Mouse (Mus musculus) stomach, embryonic 14.5 days (tissue): ENCODE results near the gene Cxcr6. TPM values are rescaled to one million over a fixed set of nuclear protein-coding genes. Genes with fewer than 3 reads are reported as not detected.
"Not testable (repeated sequence)": the region's sequence is repeated elsewhere in the genome, so short reads cannot be mapped to it uniquely, and the experiment has no call there.

ENCODE experiments used
- ATAC-seq: fragments of 200-750 bp; cut with Nextera tagmentation; 2 replicates; pipeline ENCODE4 v1.8.0; 2017; ENCODE audit warnings: low read depth, moderate TSS enrichment; ENCODE audit not compliant: insufficient number of reproducible peaks, insufficient read depth, low FRiP score
- H3K27ac ChIP-seq: fragments of 300-500 bp; sonication (generic); 2 replicates; pipeline ENCODE4 v1.5.1; 2014; ENCODE audit warnings: mild to moderate bottlenecking, low read length, moderate library complexity, mixed read lengths
- H3K27me3 ChIP-seq: fragments of 300-500 bp; sonication (generic); 2 replicates; pipeline ENCODE4 v1.6.1; 2014; ENCODE audit warnings: low read length, control low read depth, mixed read lengths; ENCODE audit not compliant: control insufficient read depth, insufficient read depth
- H3K36me3 ChIP-seq: fragments of 300-500 bp; sonication (generic); 2 replicates; pipeline ENCODE4 v1.6.1; 2014; ENCODE audit warnings: mild to moderate bottlenecking, control low read depth, low read length, moderate library complexity, mixed read lengths; ENCODE audit not compliant: control insufficient read depth, insufficient read depth
- H3K4me1 ChIP-seq: fragments of 300-500 bp; sonication (generic); 2 replicates; pipeline ENCODE4 v1.6.1; 2014; ENCODE audit warnings: low read length, control low read depth, mixed read lengths; ENCODE audit not compliant: control insufficient read depth, insufficient read depth
- H3K4me2 ChIP-seq: fragments of 300-500 bp; sonication (generic); replicated peaks from 2 replicates; pipeline ENCODE4 v1.6.1; 2014; ENCODE audit warnings: low read depth, low read length, control low read depth
- H3K4me3 ChIP-seq: fragments of 300-500 bp; sonication (generic); 2 replicates; pipeline ENCODE4 v1.5.1; 2014; ENCODE audit warnings: low read depth, low read length, control low read depth
- H3K9ac ChIP-seq: fragments of 300-500 bp; sonication (generic); replicated peaks from 2 replicates; pipeline ENCODE4 v1.6.1; 2014; ENCODE audit warnings: low read depth, mild to moderate bottlenecking, control low read depth, low read length, moderate library complexity, mixed read lengths
- H3K9me3 ChIP-seq: fragments of 300-500 bp; sonication (generic); 2 replicates; pipeline ENCODE4 v1.6.1; 2016; ENCODE audit warnings: low read depth, low read length, control low read depth; ENCODE audit not compliant: control insufficient read depth
- WGBS: fragments of 180-500 bp; shearing (Covaris S2); extraction: QIAGEN DNeasy Blood & Tissue Kit; methylation state at CpG from one replicate; pipeline ENCODE4 v1.1.7; 2014; 5-methylcytosine and 5-hydroxymethylcytosine counted together
- polyA plus RNA-seq: library from polyadenylated mRNA; unstranded; fragments of >200 nt; fragmentation: Nextera tagmentation; extraction: Ambion mirVana; gene quantifications from 2 replicates; pipeline ENCODE4 v1.2.1, GENCODE M21; 2014

Gene Cxcr6
- polyA plus RNA-seq, 1 experiment from 2014 or later = 0.97 TPM

DNA sequence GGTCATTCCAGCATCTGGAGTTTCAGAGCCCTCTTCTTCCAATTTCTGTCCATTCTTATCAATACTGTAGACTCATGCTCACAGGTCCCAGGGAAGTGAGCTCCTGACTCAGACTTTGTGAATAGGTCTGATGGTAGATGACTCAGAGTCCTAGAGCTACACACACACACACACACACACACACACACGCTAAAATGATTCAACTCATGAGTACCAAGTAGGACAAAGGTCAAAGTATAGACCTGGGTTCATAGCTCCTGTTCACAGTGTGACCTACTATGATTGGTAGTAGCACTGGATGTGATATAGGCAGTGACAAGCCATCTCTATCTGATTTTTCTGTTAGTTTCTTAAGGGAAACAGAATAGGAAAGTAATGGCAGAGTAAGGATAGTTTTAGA is 37.8 kb upstream of the Cxcr6 start:
- WGBS = 81% methylated on average over 1 of the region's 1 CpGs
- Histone ChIP-seq H3K9me3 (no peaks in the 10 kb centered on the region), H3K9ac (no peak overlapping the region), H3K4me3 (no peak overlapping the region), H3K27me3 (no peaks in the 10 kb centered on the region), H3K4me1 (no peaks in the 10 kb centered on the region), H3K27ac (no peak overlapping the region), H3K36me3 (no peaks in the 10 kb centered on the region), H3K4me2 (no peak overlapping the region)
- no peak for ATAC-seq

DNA sequence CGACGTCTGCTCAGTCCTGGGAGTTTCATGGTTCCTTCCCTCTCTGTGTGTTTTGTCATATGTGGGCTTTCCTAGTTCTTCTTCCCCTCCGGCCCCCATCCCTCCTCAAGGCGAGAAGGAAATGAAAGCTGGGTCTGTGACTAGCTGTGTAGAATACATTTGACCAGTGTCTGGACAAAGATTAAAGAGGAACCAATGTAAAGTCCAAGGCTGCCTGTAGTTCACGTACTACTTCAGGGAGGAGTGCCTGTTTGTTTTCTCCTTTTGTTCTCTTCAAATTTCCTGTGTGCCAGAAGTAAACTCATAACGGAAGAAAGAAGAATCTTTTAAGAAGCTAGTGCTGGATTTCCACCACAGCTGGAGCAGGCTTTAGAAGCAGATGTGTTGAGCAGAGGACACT is 36.7 kb upstream of the Cxcr6 start:
- Histone ChIP-seq H3K4me1 (no peaks in the 10 kb centered on the region), H3K27ac (no peak overlapping the region), H3K36me3 (no peaks in the 10 kb centered on the region), H3K9me3 (no peaks in the 10 kb centered on the region), H3K9ac (no peak overlapping the region), H3K4me3 (no peak overlapping the region), H3K27me3 (no peaks in the 10 kb centered on the region), H3K4me2 (no peak overlapping the region)
- no peak for ATAC-seq
- 45% methylated on average over 6 of the region's 6 CpGs for WGBS

DNA sequence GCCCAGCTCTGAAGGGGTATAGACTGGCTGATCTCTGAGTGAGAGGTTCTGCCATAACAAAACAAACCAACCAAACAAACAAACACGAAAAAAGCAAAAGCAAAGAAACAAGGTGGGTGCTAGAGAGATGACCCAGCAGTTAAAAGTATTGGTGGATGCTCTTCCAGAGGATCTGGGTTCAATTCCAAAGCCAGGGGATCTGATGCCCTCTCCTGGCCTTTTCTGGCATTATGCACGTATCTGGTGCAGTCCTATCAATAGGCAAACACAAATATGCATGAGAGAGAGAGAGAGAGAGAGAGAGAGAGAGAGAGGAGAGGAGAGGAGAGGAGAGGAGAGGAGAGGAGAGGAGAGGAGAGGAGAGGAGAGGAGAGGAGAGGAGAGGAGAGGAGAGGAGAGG is 33.0 kb upstream of the Cxcr6 start:
- not testable (repeated sequence) for H3K36me3 ChIP-seq, H3K9ac ChIP-seq, H3K27me3 ChIP-seq, H3K9me3 ChIP-seq, H3K4me1 ChIP-seq, ATAC-seq, H3K27ac ChIP-seq, H3K4me3 ChIP-seq, H3K4me2 ChIP-seq
- WGBS = 40% methylated on average over 2 of the region's 2 CpGs

DNA sequence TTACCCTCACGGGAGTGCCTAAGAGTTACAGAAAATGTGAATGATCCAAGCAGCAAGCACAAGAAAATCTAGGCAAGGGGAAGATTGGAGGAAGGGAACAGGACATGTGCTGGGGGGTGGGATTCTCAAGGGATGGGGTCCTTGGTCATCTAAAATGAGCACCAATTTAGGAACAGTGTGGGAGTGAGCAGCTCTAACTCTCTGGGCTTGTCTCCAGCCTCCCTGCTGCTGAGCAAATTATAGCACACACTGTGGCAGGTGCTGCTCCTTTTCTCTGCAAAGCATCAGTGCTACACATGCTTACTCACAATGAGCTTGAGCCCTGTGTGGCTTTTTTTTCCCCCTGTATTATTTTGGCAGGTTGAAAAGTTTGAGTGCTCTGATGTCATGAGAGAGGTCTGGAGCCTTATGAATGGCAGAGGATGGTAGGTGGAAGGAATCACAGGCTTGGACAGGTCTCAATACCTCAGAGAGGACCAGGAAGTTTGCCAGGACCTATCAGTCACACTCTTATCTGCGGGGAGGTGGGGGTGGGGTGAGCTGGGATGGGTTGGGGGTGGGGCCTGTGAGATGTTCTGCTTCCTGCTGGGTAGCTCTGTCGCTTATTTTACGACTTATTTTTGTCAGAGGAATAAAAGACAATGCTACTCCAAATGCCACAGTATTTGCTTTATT is 17.3 kb upstream of the Cxcr6 start:
- Histone ChIP-seq H3K9ac (no peak overlapping the region), H3K9me3 (peaks cover 2% of the 10 kb centered on the region; the same call in 1 of the 2 replicates), H3K36me3 (peaks cover 14% of the 10 kb centered on the region), H3K27me3 (no peaks in the 10 kb centered on the region), H3K4me3 (no peak overlapping the region), H3K27ac (no peak overlapping the region), H3K4me1 (no peaks in the 10 kb centered on the region), H3K4me2 (no peak overlapping the region)
- WGBS = 70% methylated on average over 4 of the region's 4 CpGs
- no peak for ATAC-seq

DNA sequence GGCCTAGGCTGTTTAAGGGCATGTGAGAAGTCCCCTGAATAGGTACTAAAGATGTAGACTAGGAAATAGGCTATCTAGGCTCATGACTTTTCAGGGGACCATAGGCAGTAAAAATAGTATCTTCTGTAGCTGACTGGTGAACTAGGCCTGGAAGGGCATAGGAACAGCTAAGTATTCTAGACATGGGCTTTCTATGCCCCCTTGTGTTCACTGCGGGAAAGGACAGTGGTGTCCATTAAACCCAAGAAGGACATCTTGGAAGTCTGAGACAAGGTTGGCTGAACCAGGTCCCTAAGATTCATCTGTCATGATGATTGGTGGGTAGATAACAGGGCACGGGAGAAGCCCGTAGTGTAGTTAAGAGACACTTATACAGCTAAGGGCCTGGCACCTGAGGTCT is 10.1 kb upstream of the Cxcr6 start:
- WGBS = 42% methylated on average over 3 of the region's 3 CpGs
- Histone ChIP-seq H3K27me3 (no peaks in the 10 kb centered on the region), H3K9ac (no peak overlapping the region), H3K4me1 (no peaks in the 10 kb centered on the region), H3K27ac (no peak overlapping the region), H3K4me3 (no peak overlapping the region), H3K36me3 (peaks cover 26% of the 10 kb centered on the region), H3K9me3 (no peaks in the 10 kb centered on the region), H3K4me2 (no peak overlapping the region)
- ATAC-seq = no peak

DNA sequence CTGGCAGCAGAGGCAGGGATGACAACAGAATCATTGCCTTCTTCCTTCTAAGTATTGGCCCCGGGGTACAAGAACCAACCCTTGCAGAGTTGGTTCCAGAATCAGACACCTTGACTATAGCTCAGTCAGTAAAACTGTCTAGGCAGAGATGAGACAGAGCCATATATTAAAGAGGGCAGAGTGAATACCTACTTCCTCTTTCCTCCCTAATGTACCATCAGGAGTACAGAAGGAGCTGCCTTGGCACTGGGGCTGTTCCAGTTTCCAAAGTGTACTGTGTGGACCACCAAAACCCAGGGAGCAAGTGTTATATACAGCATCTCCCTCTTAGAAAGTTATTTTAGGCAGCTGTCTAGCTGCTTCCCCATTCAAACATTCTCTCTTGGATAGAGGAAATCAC is 4.7 kb upstream of the Cxcr6 start:
- no peaks in the 10 kb centered on the region for H3K4me1 ChIP-seq
- no peaks in the 10 kb centered on the region for H3K27me3 ChIP-seq
- H3K27ac ChIP-seq = no peak overlapping the region
- no peak overlapping the region for H3K4me3 ChIP-seq
- H3K36me3 ChIP-seq = peaks cover 5% of the 10 kb centered on the region; the same call in 1 of the 2 replicates
- no peak overlapping the region for H3K9ac ChIP-seq
- 95% methylated on average over 1 of the region's 1 CpGs for WGBS
- no peak for ATAC-seq
- no peaks in the 10 kb centered on the region for H3K9me3 ChIP-seq
- H3K4me2 ChIP-seq = no peak overlapping the region

DNA sequence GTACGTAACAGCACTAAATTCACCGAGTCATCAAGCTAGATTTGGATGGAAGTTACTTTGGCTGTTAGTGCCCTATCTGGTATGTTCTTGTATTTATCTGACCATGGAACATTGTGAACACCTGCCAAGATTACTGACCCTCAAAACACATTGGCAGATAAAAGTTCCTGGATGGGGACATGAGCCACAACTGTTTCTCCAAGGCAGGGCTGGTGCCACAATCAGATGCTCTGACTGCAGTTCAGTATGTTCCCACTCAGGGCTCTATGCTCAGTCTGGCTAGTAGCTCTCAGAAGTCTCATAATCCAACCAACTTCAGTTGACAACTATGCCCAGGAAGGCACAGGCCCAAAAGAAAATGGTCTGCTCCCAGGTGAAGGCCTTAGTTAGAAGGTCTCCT is 3.9 kb upstream of the Cxcr6 start:
- Histone ChIP-seq H3K4me3 (no peak overlapping the region), H3K27me3 (no peaks in the 10 kb centered on the region), H3K9ac (no peak overlapping the region), H3K4me1 (no peaks in the 10 kb centered on the region), H3K9me3 (no peaks in the 10 kb centered on the region), H3K27ac (no peak overlapping the region), H3K36me3 (peaks cover 5% of the 10 kb centered on the region; the same call in 1 of the 2 replicates), H3K4me2 (no peak overlapping the region)
- no peak for ATAC-seq
- 94% methylated on average over 2 of the region's 2 CpGs for WGBS

DNA sequence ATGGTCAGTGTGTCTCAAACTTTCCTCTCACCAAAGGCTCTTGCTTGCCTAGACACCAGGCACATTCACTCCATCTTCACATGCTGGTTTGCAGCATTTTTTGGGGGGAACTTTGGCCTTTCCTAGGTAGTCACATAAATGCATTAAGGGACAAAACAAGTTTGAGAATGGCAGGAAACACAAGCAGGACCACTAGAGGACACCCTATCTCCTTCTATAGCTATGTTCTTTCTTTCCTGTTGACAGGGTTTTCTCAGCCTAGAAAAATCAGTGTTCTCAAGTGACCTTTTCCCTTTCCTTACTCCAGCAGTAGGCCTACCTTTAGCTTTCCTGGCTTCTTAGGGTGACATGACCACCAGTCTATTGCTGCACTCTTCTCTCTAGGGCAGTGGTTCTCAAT is 3.4 kb upstream of the Cxcr6 start:
- ATAC-seq = no peak
- no peak overlapping the region for H3K27ac ChIP-seq

DNA sequence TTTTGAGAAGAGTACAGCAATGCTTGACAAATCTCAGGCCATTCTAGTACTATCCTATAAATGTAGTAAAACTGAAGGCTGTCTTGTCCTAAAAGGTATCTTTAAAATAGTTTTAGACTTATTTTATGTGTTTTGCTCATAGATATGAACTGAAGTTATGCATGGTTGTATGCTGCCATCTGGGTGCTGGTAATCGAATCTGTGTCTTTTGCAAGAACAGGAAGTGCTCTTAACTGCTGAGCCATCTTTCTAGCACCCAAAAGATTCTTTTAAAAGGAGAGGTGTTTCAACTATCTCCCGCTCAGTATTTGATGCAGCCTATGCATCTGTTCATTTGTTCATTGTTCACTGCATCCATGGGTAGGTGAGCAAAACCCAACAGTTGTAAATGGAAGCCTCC is 1.0 kb upstream of the Cxcr6 start:
- Histone ChIP-seq H3K27me3 (no peaks in the 10 kb centered on the region), H3K9ac (no peak overlapping the region), H3K4me3 (no peak overlapping the region), H3K4me2 (no peak overlapping the region), H3K4me1 (no peaks in the 10 kb centered on the region), H3K36me3 (peaks cover 5% of the 10 kb centered on the region), H3K9me3 (no peaks in the 10 kb centered on the region), H3K27ac (no peak overlapping the region)
- ATAC-seq = no peak
- 90% methylated on average over 2 of the region's 2 CpGs for WGBS

More for the DNA sequence above, 3.4 kb upstream of the Cxcr6 start:
- Histone ChIP-seq H3K9me3 (no peaks in the 10 kb centered on the region), H3K4me2 (no peak overlapping the region), H3K4me1 (no peaks in the 10 kb centered on the region), H3K36me3 (peaks cover 5% of the 10 kb centered on the region; the same call in 1 of the 2 replicates), H3K4me3 (no peak overlapping the region), H3K9ac (no peak overlapping the region), H3K27me3 (no peaks in the 10 kb centered on the region)
